Mouse (Mus musculus): ENCODE measurements around the gene Pon1. TPM values are rescaled to one million over a fixed set of nuclear protein-coding genes. Genes with fewer than 3 reads are reported as not detected.

Gene Pon1
- polyA plus RNA-seq, 1 experiment, result not detected

DNA sequence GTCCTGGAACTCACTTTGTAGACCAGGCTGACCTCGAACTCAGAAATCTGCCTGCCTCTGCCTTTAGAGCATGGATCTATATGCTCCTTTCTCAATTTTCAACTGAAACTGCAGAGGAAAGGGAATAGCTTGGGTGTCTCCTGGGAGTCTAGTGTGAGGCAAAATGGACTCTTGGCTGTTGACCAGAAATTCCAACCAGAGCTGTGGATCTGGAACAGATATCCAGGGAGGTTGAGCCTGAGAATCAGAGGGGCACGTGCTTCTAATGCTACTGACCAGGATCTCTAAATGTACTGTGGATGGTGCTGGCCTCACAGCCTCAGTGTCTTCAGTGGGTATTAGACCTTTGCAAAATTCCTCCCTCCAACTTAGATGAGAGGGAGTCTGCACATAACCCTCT, 43.8 kb downstream of the Pon1 start:
- no peak for TF ChIP-seq REST (IDR thresholded peaks at IDR 0.05; ENCODE audit: insufficient read depth, insufficient read length)
- no peak for TF ChIP-seq MAX (IDR thresholded peaks at IDR 0.05; ENCODE audit: low read depth)
- no peak for TF ChIP-seq USF1 (IDR thresholded peaks at IDR 0.05; ENCODE audit: low read depth)
- TF ChIP-seq CEBPB (IDR thresholded peaks at IDR 0.05; ENCODE audit: insufficient read depth, poor library complexity, severe bottlenecking), result no peak
- no peak for TF ChIP-seq MYOD1 (IDR thresholded peaks at IDR 0.05; ENCODE audit: control insufficient read depth in 1 of 3, insufficient read length in 2 of 3, low read depth in 2 of 3)
- no peak for TF ChIP-seq TCF12 (IDR thresholded peaks at IDR 0.05; ENCODE audit: insufficient read depth, poor library complexity, severe bottlenecking)
- no peak for TF ChIP-seq TCF3 (IDR thresholded peaks at IDR 0.05; ENCODE audit: insufficient read length, low read depth)
- TF ChIP-seq E2F4 (IDR thresholded peaks at IDR 0.05; ENCODE audit: insufficient read depth), result no peak
- no peak for TF ChIP-seq POLR2A (IDR thresholded peaks at IDR 0.05; ENCODE audit: insufficient read length, low read depth)
- TF ChIP-seq SRF (IDR thresholded peaks at IDR 0.05; ENCODE audit: control insufficient read depth, insufficient read length, low read depth), result no peak
- no peak for TF ChIP-seq MYOG (IDR thresholded peaks at IDR 0.05; ENCODE audit: control insufficient read depth in 1 of 3, insufficient read depth in 1 of 3, insufficient read length in 2 of 3, low read depth in 2 of 3)
- no peak for TF ChIP-seq POLR2AphosphoS2 (IDR thresholded peaks at IDR 0.05; ENCODE audit: insufficient read length, low read depth)

DNA sequence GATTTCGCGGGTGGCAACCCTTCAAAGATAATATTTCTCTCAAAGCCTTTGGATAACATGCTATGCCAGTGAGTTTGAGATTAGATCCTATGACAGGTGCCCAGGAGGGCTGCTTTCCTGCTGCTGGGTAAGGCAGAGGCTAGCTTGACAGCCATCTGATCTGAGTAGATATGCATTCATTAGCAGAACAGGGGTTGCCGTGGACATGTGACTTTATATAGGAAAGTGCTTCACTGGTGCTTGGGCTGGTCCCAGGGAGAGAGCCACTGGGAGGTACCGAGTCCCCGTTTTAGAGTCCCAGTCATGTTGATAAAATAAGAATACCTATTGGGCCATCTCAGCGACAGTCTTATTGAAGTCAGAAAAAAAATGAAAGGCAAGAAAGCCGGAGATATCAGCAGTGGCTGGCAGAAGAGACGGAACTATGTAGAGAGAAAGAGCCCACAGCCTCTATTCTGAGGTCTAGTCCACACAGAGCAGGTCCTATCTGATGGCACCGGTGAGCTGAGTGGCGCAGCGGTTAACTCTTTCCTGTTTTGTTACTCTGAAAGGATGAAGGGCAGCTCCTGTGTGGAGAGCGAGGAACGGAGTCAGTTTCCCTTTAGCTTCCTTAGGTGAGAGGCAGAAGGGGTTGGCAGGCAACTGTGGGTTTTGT, 46.1 kb downstream of the Pon1 start:
- no peaks in the 10 kb centered on the region for H3K27me3 ChIP-seq (ENCODE audit: control insufficient read depth, insufficient read depth, insufficient read length)
- no peaks in the 10 kb centered on the region for H3K36me3 ChIP-seq (ENCODE audit: control insufficient read depth, insufficient read depth)
- H3ac ChIP-seq (ENCODE audit: control insufficient read depth, insufficient read length), result no peak overlapping the region
- H3K4me3 ChIP-seq, result no peak overlapping the region
- TF ChIP-seq TCF12 (IDR thresholded peaks at IDR 0.05; ENCODE audit: insufficient read depth, poor library complexity, severe bottlenecking) (no peak), REST (IDR thresholded peaks at IDR 0.05; ENCODE audit: insufficient read depth, insufficient read length) (no peak), SRF (IDR thresholded peaks at IDR 0.05; ENCODE audit: control insufficient read depth, insufficient read length, low read depth) (no peak), POLR2AphosphoS2 (IDR thresholded peaks at IDR 0.05; ENCODE audit: insufficient read length, low read depth) (no peak), TCF3 (IDR thresholded peaks at IDR 0.05; ENCODE audit: insufficient read length, low read depth) (no peak), MYOG (IDR thresholded peaks at IDR 0.05; ENCODE audit: control insufficient read depth in 1 of 3, insufficient read depth in 1 of 3, insufficient read length in 2 of 3, low read depth in 2 of 3) (no peak), USF1 (IDR thresholded peaks at IDR 0.05; ENCODE audit: low read depth) (no peak), MAX (IDR thresholded peaks at IDR 0.05; ENCODE audit: low read depth) (no peak), CEBPB (IDR thresholded peaks at IDR 0.05; ENCODE audit: insufficient read depth, poor library complexity, severe bottlenecking) (no peak), MYOD1 (IDR thresholded peaks at IDR 0.05; ENCODE audit: control insufficient read depth in 1 of 3, insufficient read length in 2 of 3, low read depth in 2 of 3) (no peak), E2F4 (IDR thresholded peaks at IDR 0.05; ENCODE audit: insufficient read depth) (no peak), POLR2A (IDR thresholded peaks at IDR 0.05; ENCODE audit: insufficient read length, low read depth) (no peak)
- H3K4me2 ChIP-seq (ENCODE audit: low read depth), result no peak overlapping the region
- no peaks in the 10 kb centered on the region for H3K79me2 ChIP-seq (ENCODE audit: control insufficient read depth, insufficient read depth)

More for the DNA sequence above, 43.8 kb downstream of the Pon1 start:
- Histone ChIP-seq H3K4me2 (ENCODE audit: low read depth) (no peak overlapping the region), H3ac (ENCODE audit: control insufficient read depth, insufficient read length) (no peak overlapping the region), H3K79me2 (ENCODE audit: control insufficient read depth, insufficient read depth) (no peaks in the 10 kb centered on the region), H3K36me3 (ENCODE audit: control insufficient read depth, insufficient read depth) (no peaks in the 10 kb centered on the region), H3K27me3 (ENCODE audit: control insufficient read depth, insufficient read depth, insufficient read length) (no peaks in the 10 kb centered on the region), H3K4me3 (no peak overlapping the region)

DNA sequence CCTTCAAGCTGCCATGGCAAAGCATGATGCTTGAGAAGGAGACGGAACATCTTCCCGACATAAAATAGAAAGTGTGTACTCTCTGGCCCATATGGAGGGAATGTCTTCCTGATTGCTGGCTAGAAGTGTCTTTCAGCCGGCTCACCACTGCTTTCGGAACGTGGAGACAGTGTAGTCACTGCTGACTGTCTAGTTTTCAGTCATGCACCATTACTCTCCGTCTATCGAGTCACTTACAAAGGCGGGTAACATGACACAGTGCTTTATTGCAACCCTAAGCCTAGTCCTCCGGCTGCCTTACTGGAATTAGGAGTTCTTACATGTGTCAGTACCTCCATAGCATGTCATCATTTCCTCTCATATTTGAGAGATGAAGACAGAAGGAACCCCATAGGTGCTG, 54.1 kb downstream of the Pon1 start:
- Histone ChIP-seq H3K79me2 (ENCODE audit: control insufficient read depth, insufficient read depth) (no peaks in the 10 kb centered on the region), H3K27me3 (ENCODE audit: control insufficient read depth, insufficient read depth, insufficient read length) (no peaks in the 10 kb centered on the region), H3K4me3 (no peak overlapping the region), H3K4me2 (ENCODE audit: low read depth) (no peak overlapping the region), H3K36me3 (ENCODE audit: control insufficient read depth, insufficient read depth) (no peaks in the 10 kb centered on the region), H3ac (ENCODE audit: control insufficient read depth, insufficient read length) (no peak overlapping the region)
- TF ChIP-seq TCF3 (IDR thresholded peaks at IDR 0.05; ENCODE audit: insufficient read length, low read depth) (no peak), SRF (IDR thresholded peaks at IDR 0.05; ENCODE audit: control insufficient read depth, insufficient read length, low read depth) (no peak), TCF12 (IDR thresholded peaks at IDR 0.05; ENCODE audit: insufficient read depth, poor library complexity, severe bottlenecking) (no peak), POLR2AphosphoS2 (IDR thresholded peaks at IDR 0.05; ENCODE audit: insufficient read length, low read depth) (no peak), E2F4 (IDR thresholded peaks at IDR 0.05; ENCODE audit: insufficient read depth) (no peak), MAX (IDR thresholded peaks at IDR 0.05; ENCODE audit: low read depth) (no peak), REST (IDR thresholded peaks at IDR 0.05; ENCODE audit: insufficient read depth, insufficient read length) (no peak), CEBPB (IDR thresholded peaks at IDR 0.05; ENCODE audit: insufficient read depth, poor library complexity, severe bottlenecking) (no peak), USF1 (IDR thresholded peaks at IDR 0.05; ENCODE audit: low read depth) (no peak), MYOG (IDR thresholded peaks at IDR 0.05; ENCODE audit: control insufficient read depth in 1 of 3, insufficient read depth in 1 of 3, insufficient read length in 2 of 3, low read depth in 2 of 3) (no peak), POLR2A (IDR thresholded peaks at IDR 0.05; ENCODE audit: insufficient read length, low read depth) (no peak), MYOD1 (IDR thresholded peaks at IDR 0.05; ENCODE audit: control insufficient read depth in 1 of 3, insufficient read length in 2 of 3, low read depth in 2 of 3) (no peak)

DNA sequence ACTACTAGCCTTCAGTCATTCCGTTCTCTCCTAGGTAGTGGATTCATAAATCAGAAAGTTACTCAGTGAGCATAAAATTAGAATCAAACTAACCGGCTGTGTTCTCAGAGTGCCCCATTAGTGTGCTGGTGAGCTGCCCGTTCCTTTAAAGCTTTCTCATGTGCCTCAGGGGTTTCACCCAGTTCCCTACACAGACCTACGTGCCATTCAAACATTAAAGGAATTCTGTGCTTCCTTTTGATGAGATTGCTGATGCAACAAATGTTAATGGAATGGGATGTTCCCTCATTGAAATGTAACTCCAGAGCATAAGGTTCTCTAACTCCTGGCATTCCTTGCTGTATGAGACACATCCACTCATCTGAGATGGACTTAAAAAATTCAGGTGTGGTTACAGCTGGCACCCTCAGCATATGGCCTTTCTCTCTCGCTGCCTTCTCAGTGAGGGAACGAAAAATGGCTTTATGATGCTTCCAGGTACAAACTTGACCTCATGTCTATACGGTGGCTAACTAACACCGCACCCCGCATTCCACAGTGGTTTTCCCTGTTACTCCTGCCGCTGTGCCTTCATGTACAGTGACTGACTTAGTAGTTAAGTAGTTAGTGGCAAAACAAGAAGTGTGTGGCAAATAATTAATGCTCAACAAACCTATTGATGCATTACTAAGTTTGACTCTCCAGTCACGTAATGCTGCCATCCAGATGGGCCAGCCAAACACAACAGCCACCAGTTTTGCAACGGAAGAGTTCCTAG, 54.7 kb downstream of the Pon1 start:
- Histone ChIP-seq H3K4me3 (no peak overlapping the region), H3K79me2 (ENCODE audit: control insufficient read depth, insufficient read depth) (no peaks in the 10 kb centered on the region), H3K36me3 (ENCODE audit: control insufficient read depth, insufficient read depth) (no peaks in the 10 kb centered on the region), H3ac (ENCODE audit: control insufficient read depth, insufficient read length) (no peak overlapping the region), H3K27me3 (ENCODE audit: control insufficient read depth, insufficient read depth, insufficient read length) (no peaks in the 10 kb centered on the region), H3K4me2 (ENCODE audit: low read depth) (no peak overlapping the region)
- TF ChIP-seq MYOG (IDR thresholded peaks at IDR 0.05; ENCODE audit: control insufficient read depth in 1 of 3, insufficient read depth in 1 of 3, insufficient read length in 2 of 3, low read depth in 2 of 3) (no peak), POLR2A (IDR thresholded peaks at IDR 0.05; ENCODE audit: insufficient read length, low read depth) (no peak), SRF (IDR thresholded peaks at IDR 0.05; ENCODE audit: control insufficient read depth, insufficient read length, low read depth) (no peak), MYOD1 (IDR thresholded peaks at IDR 0.05; ENCODE audit: control insufficient read depth in 1 of 3, insufficient read length in 2 of 3, low read depth in 2 of 3) (no peak), MAX (IDR thresholded peaks at IDR 0.05; ENCODE audit: low read depth) (no peak), REST (IDR thresholded peaks at IDR 0.05; ENCODE audit: insufficient read depth, insufficient read length) (no peak), USF1 (IDR thresholded peaks at IDR 0.05; ENCODE audit: low read depth) (no peak), POLR2AphosphoS2 (IDR thresholded peaks at IDR 0.05; ENCODE audit: insufficient read length, low read depth) (no peak), TCF3 (IDR thresholded peaks at IDR 0.05; ENCODE audit: insufficient read length, low read depth) (no peak), CEBPB (IDR thresholded peaks at IDR 0.05; ENCODE audit: insufficient read depth, poor library complexity, severe bottlenecking) (no peak), E2F4 (IDR thresholded peaks at IDR 0.05; ENCODE audit: insufficient read depth) (no peak)
